Mouse (Mus musculus): ENCODE measurements at regions not wholly inside any gene's neighbourhood (a gene's known extent, or its start where the extent isn't known, plus 50 kb on each side); places are given as distances from the start of the nearest gene placed in this dataset.
A peak's percentile ranks its signal among the peaks of the same experiment; 100 is the strongest.

DNA sequence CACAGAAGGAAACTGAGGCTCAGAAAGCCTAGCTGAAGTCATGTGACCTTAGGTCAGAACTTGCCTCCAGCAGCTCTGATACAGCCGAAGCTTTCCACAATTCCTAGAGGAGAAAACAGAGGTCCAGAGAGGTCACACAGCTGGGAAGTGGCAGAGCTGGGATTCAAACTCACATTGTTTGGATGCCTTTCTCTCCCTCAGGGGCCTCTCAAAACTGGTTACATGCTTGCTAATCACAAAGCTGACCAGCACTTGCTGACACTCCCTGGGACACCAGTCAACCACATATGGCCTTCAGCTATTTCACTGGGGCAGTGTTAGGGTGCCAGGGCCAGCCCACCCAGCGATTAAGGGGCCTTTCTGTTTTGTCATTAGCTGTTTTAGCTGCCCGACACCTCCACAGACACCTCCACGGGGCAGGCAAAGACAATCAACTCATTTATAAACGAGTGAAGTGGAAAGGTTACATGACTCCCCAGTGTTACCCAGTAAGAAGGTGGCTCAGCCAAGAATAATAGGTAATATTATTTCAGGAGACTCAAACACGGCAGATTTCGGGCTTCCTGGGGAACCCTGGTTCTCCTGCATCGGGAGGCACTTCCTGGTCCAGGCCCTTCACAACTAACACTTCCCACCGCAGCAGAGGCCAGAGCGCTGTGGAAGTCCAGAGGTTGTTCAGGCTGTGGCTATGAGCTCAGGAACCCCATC, 71.4 kb downstream of the 2410131K14Rik start:
- Histone ChIP-seq H3K27ac (ENCODE audit: poor library complexity, severe bottlenecking) (peak overlapping the region; percentile 47), H3K4me1 (replicated peaks) (peaks cover 28% of the 10 kb centered on the region), H3K36me3 (no peaks in the 10 kb centered on the region), H3K9ac (no peak overlapping the region), H3K9me3 (replicated peaks) (no peaks in the 10 kb centered on the region), H3K27me3 (replicated peaks) (peaks cover 20% of the 10 kb centered on the region), H3K4me2 (no peak overlapping the region), H3K4me3 (no peak overlapping the region)
- no peak for ATAC-seq (ENCODE audit: insufficient number of reproducible peaks, low FRiP score)
- 29% methylated on average over 10 of the region's 10 CpGs for WGBS

DNA sequence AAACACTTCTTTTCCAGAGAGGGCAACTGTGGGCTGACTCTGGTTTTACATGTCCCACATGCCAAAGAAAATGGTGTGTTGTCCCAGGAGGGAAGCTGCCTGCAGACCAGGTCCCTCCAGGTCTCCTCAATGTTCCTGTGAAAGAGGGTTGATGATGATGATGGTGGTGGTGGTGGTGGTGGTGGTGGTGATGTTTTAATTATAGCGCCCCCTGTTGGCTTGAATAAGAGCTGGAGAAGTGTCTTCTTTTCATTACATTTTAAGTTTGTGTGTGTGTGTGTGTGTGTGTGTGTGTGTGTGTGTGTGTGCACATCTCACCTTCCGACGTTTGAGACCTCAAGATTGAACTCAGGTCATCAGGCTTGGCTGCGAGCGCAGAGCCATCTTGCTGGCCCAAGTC, 73.0 kb downstream of the 2410131K14Rik start:
- H3K27ac ChIP-seq (ENCODE audit: poor library complexity, severe bottlenecking), result no peak overlapping the region
- H3K4me1 ChIP-seq (replicated peaks), result peaks cover 41% of the 10 kb centered on the region
- ATAC-seq (ENCODE audit: insufficient number of reproducible peaks, low FRiP score), result no peak
- peaks cover 20% of the 10 kb centered on the region for H3K27me3 ChIP-seq (replicated peaks)
- no peaks in the 10 kb centered on the region for H3K36me3 ChIP-seq
- no peak overlapping the region for H3K9ac ChIP-seq
- H3K4me3 ChIP-seq, result no peak overlapping the region
- peak overlapping the region; percentile 43; the same call in 1 of the 2 replicates for H3K4me2 ChIP-seq
- no peaks in the 10 kb centered on the region for H3K9me3 ChIP-seq (replicated peaks)
- WGBS, result 69% methylated on average over 5 of the region's 5 CpGs

DNA sequence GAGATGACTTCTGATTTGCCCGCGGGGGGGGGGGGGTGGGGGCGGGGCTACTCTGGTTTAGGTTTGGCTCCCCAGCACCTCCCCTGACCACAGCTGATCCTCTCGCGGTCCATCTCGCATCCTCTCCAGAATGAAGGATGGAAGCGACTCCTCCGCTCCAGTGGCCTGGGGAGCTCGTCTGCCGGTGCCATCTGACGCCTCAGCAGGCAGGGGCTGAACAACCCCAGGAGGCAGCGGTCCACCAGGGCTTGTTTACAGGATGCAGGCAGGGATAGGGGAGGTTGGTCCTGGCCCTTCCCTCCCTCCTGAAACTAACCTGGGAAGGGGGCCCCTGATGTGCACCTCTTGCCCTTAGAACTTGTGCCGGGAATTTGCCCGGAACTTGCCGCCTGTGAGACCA, 73.9 kb downstream of the 2410131K14Rik start:
- Histone ChIP-seq H3K4me3 (no peak overlapping the region), H3K36me3 (no peaks in the 10 kb centered on the region), H3K4me2 (peak overlapping the region; percentile 43), H3K27ac (ENCODE audit: poor library complexity, severe bottlenecking) (no peak overlapping the region), H3K27me3 (replicated peaks) (peaks cover 20% of the 10 kb centered on the region), H3K4me1 (replicated peaks) (peaks cover 41% of the 10 kb centered on the region), H3K9ac (no peak overlapping the region), H3K9me3 (replicated peaks) (no peaks in the 10 kb centered on the region)
- WGBS, result 13% methylated on average over 12 of the region's 15 CpGs
- no peak for ATAC-seq (ENCODE audit: insufficient number of reproducible peaks, low FRiP score)

- Histone ChIP-seq H3K4me1 (replicated peaks) (peaks cover 35% of the 10 kb centered on the region), H3K9ac (no peak overlapping the region), H3K4me2 (no peak overlapping the region), H3K27ac (ENCODE audit: poor library complexity, severe bottlenecking) (peak overlapping the region; percentile 63), H3K9me3 (replicated peaks) (no peaks in the 10 kb centered on the region), H3K4me3 (no peak overlapping the region), H3K27me3 (replicated peaks) (peaks cover 24% of the 10 kb centered on the region), H3K36me3 (no peaks in the 10 kb centered on the region)
- ATAC-seq (ENCODE audit: insufficient number of reproducible peaks, low FRiP score), result peak; percentile 85
- 34% methylated on average over 18 of the region's 18 CpGs for WGBS
Observed at GRCm38 (mm10) chr5:118321719-118322455, 76.9 kb downstream of the 2410131K14Rik start.

DNA sequence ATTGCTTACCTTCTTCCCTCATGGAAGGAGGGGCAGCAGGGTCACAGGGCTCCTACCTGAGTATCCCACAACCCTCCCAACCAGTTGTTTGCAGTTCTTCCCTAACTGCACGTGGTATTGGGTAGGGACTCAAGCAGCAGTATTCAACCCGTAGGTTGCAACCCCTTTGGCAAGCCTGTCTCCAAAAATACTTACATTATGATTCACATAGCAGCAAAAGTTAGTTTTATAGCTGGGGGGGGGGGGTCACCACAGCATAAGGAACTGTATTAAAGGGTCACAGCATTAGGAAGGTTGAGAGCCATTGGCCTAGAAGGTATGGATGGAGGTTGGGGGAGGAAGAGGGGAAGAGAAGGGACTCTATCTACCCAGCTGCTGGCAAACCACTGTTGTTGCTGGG, 78.1 kb downstream of the 2410131K14Rik start:
- ATAC-seq (ENCODE audit: insufficient number of reproducible peaks, low FRiP score), result no peak
- Histone ChIP-seq H3K9me3 (replicated peaks) (no peaks in the 10 kb centered on the region), H3K4me1 (replicated peaks) (peaks cover 36% of the 10 kb centered on the region), H3K4me2 (no peak overlapping the region), H3K27ac (ENCODE audit: poor library complexity, severe bottlenecking) (no peak overlapping the region), H3K27me3 (replicated peaks) (peaks cover 21% of the 10 kb centered on the region), H3K4me3 (no peak overlapping the region), H3K9ac (no peak overlapping the region), H3K36me3 (no peaks in the 10 kb centered on the region)
- WGBS, result 78% methylated on average over 2 of the region's 2 CpGs

DNA sequence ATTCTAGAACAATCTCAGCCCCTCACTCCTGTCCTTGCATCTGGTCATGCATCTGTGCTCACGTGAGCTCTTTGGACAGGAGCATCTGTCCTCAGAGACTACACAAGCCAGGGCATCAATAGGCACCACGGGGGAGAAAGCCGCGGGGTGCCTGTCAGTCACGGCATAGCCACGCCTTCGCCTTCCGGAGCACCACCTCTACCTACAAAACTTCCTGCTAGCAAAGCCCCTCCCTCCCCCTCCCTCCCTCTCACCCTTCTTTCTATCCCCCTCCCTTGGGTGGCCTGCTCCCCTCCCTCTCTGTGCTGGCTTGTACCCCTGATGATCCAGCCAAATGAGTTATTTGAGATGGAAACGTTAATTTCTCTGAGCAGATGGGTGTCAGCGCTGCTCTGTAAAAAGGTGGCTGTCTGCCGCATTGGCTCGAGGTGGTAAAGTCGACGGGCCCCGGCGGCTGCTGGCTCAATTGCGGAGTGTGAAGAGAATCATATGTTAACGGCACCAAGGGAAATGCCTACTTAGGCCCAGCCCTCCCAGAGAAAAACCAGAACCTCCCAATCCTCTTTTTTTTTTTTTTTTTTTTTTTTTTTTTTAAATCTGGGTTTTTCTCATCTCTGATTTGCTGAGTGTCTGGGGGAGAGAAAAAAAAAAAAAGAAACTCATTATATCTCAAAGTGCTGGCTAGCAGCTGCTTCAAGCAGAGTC, 82.0 kb downstream of the 2410131K14Rik start:
- Histone ChIP-seq H3K4me1 (replicated peaks) (peaks cover 27% of the 10 kb centered on the region), H3K36me3 (no peaks in the 10 kb centered on the region), H3K27me3 (replicated peaks) (peaks cover 28% of the 10 kb centered on the region), H3K4me2 (peak overlapping the region; percentile 74), H3K4me3 (peak overlapping the region; percentile 41), H3K9me3 (replicated peaks) (0 out of 2 replicates have a peak, but pooled peaks cover 6% of the 10 kb centered on the region), H3K9ac (peak overlapping the region; percentile 34; the same call in 1 of the 2 replicates), H3K27ac (ENCODE audit: poor library complexity, severe bottlenecking) (no peak overlapping the region)
- ATAC-seq (ENCODE audit: insufficient number of reproducible peaks, low FRiP score), result peak; percentile 12; the same call in 1 of the 2 replicates
- WGBS, result under 1% methylated on average over 18 of the region's 18 CpGs

DNA sequence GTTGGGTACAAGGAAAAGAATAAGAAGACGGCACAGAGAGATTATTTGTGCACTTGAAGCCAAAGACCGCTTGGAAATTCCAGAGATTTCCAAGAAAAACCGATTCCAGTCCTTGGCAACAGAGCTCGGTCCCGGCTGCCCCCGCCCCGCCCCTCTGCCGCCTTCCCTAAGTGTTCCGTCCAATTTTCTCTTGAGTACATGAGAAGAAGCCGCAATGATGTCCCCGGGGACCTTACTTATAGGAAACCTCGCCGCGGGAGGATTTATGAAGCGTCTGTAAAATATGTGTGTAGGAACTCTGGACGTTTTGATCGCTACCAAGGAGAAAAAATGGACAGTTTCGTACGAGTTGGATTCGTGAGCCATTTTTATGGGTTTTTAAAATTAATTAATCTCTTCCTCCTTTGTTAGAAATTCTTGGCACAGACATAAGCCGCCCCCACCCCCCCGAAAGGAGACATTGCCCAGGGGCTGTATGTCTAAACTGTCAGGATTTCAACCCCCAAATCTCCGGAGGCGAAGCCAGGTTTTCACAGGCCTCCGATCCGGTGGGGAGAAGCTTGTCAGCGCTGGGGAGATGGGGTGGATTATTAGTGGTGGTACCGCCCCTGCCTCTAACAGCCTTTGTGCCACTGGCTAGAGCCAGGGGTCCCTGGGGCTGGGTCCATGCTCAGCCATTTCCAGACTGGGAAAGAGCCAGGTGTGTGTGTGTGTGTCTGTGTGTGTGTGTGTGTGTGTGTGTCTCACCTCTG, 83.1 kb downstream of the 2410131K14Rik start:
- H3K4me3 ChIP-seq, result peak overlapping the region; percentile 31
- no peaks in the 10 kb centered on the region for H3K36me3 ChIP-seq
- H3K4me1 ChIP-seq (replicated peaks), result peaks cover 25% of the 10 kb centered on the region
- 9% methylated on average over 28 of the region's 28 CpGs for WGBS
- H3K9me3 ChIP-seq (replicated peaks), result 0 out of 2 replicates have a peak, but pooled peaks cover 6% of the 10 kb centered on the region
- H3K27ac ChIP-seq (ENCODE audit: poor library complexity, severe bottlenecking), result no peak overlapping the region
- H3K4me2 ChIP-seq, result peak overlapping the region; percentile 74
- H3K27me3 ChIP-seq (replicated peaks), result peaks cover 28% of the 10 kb centered on the region
- ATAC-seq (ENCODE audit: insufficient number of reproducible peaks, low FRiP score), result no peak
- H3K9ac ChIP-seq, result peak overlapping the region; percentile 40; the same call in 1 of the 2 replicates

DNA sequence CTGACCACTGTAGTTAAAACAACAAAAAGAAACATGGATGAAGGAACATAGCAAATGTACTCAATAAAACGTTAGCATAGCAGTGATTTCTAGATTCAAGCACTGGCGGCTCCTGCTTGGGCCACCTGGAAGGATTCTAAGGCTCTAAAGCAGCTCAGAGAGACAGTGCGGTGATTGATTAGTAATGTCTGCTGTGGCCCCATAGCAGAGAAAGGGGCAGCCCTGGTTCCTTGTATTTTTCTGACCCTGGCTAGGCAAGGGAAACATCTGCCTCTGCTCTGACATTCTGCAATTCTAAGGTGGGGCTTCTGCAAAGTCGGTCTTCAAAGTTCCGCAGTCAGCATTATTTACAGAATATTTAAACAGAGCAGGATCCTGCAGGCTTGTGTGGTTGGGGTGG, 84.1 kb downstream of the 2410131K14Rik start:
- Histone ChIP-seq H3K4me2 (no peak overlapping the region), H3K9me3 (replicated peaks) (0 out of 2 replicates have a peak, but pooled peaks cover 6% of the 10 kb centered on the region), H3K4me3 (no peak overlapping the region), H3K27ac (ENCODE audit: poor library complexity, severe bottlenecking) (no peak overlapping the region), H3K9ac (no peak overlapping the region), H3K4me1 (replicated peaks) (peaks cover 25% of the 10 kb centered on the region), H3K27me3 (replicated peaks) (peaks cover 28% of the 10 kb centered on the region), H3K36me3 (no peaks in the 10 kb centered on the region)
- WGBS, result 77% methylated on average over 5 of the region's 5 CpGs
- no peak for ATAC-seq (ENCODE audit: insufficient number of reproducible peaks, low FRiP score)

- 0 out of 2 replicates have a peak, but pooled peaks cover 6% of the 10 kb centered on the region for H3K9me3 ChIP-seq (replicated peaks)
- 0 out of 2 replicates have a peak overlapping the region, but pooled peaks have one; percentile 83 for H3K9ac ChIP-seq
- H3K27me3 ChIP-seq (replicated peaks), result peaks cover 23% of the 10 kb centered on the region
- H3K4me1 ChIP-seq (replicated peaks), result peaks cover 25% of the 10 kb centered on the region
- no peak overlapping the region for H3K27ac ChIP-seq (ENCODE audit: poor library complexity, severe bottlenecking)
- 0 out of 2 replicates have a peak, but pooled peaks have one; percentile 5 for ATAC-seq (ENCODE audit: insufficient number of reproducible peaks, low FRiP score)
- 18% methylated on average over 14 of the region's 14 CpGs for WGBS
- H3K36me3 ChIP-seq, result no peaks in the 10 kb centered on the region
- no peak overlapping the region for H3K4me3 ChIP-seq
- H3K4me2 ChIP-seq, result peak overlapping the region; percentile 97
Observed at GRCm38 (mm10) chr5:118331286-118331607, 86.2 kb downstream of the 2410131K14Rik start.

DNA sequence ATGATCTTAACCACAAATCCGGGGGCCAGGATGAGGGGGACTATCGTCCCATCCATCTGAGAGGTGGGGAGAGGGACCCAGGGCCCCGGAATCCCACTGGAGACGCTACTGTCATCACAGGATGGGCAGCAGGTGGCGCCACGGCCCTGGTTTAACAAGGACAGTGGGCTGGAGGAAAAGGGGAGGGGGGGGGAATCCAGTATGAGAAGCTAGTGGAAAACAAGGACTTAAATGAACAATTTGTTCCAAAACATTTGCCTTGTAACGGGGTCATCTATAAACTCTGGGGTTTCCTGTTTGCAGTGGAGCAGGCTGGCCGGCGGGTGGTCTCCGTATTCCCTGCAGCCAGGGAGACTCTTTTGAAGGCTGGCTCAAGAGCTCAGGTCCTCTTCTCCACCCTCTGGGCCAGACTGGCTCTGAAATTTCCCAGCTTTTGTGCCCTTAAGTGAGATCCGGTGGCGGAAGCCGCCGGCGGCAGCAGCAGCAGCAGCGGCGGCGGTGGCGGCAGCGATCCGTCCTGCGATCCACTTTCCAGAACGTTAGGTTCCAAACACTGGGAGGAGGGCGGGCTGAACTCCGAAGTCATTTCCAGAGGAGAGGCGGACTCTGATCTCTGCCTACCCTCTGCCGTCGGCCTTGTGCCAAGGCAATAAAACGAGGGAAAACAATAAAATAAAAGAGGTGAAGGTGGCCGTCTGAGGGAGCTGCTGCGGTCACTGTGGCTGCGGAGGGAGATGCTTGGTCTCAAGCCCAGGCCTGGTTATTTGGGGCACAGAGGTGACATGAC, 86.8 kb downstream of the 2410131K14Rik start:
- peak overlapping the region; percentile 97 for H3K4me2 ChIP-seq
- H3K4me3 ChIP-seq, result peak overlapping the region; percentile 56
- peaks cover 22% of the 10 kb centered on the region for H3K4me1 ChIP-seq (replicated peaks)
- WGBS, result under 1% methylated on average over 32 of the region's 32 CpGs
- no peaks in the 10 kb centered on the region for H3K36me3 ChIP-seq
- H3K9ac ChIP-seq, result peak overlapping the region; percentile 83
- H3K27ac ChIP-seq (ENCODE audit: poor library complexity, severe bottlenecking), result peak overlapping the region; percentile 71
- peak; percentile 49; the same call in 1 of the 2 replicates for ATAC-seq (ENCODE audit: insufficient number of reproducible peaks, low FRiP score)
- 0 out of 2 replicates have a peak, but pooled peaks cover 6% of the 10 kb centered on the region for H3K9me3 ChIP-seq (replicated peaks)
- H3K27me3 ChIP-seq (replicated peaks), result peaks cover 23% of the 10 kb centered on the region

All from heart, embryonic 12.5 days (tissue).